Mouse (Mus musculus) liver, embryonic 18 days (tissue): ENCODE results near the gene 1700020A23Rik. TPM values are rescaled to one million over a fixed set of nuclear protein-coding genes. Genes with fewer than 3 reads are reported as not detected.

Experiments
- polyA plus RNA-seq: library from polyadenylated mRNA; depleted of rRNA; stranded (reverse); fragments of >200 nt; gene quantifications from 2 replicates; pipeline ENCODE4 v1.2.3, GENCODE M21; 2012; rRNA removed

1700020A23Rik gene
- not detected in 2 replicates for polyA plus RNA-seq

DNA sequence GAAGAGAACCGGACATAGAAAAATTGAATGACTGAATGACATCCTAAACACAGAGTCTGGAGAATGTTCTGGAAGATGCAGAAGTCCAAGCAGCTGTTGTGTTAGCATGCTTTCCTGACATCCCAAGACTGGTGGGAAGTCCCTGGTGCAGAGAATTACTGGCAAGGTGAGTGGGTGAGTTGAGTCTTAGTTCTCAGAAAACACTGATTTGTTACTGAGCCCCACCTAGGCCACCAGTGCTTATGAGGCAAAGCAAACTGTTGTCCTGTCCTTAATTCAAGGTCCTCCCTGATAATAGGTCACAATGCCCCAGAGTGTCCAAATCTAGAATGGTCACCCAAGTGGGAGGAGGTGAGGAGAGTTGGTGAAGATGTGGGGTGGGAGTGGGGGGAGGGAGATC, at the start of gene 1700020A23Rik, which contains the start of gene Gm28372:
TSS of gene 1700020A23Rik (plus strand) at position 321 of the 400 bp plus-strand sequence.
TSS of gene Gm28372 (plus strand) at position 301 of the 400 bp plus-strand sequence.

DNA sequence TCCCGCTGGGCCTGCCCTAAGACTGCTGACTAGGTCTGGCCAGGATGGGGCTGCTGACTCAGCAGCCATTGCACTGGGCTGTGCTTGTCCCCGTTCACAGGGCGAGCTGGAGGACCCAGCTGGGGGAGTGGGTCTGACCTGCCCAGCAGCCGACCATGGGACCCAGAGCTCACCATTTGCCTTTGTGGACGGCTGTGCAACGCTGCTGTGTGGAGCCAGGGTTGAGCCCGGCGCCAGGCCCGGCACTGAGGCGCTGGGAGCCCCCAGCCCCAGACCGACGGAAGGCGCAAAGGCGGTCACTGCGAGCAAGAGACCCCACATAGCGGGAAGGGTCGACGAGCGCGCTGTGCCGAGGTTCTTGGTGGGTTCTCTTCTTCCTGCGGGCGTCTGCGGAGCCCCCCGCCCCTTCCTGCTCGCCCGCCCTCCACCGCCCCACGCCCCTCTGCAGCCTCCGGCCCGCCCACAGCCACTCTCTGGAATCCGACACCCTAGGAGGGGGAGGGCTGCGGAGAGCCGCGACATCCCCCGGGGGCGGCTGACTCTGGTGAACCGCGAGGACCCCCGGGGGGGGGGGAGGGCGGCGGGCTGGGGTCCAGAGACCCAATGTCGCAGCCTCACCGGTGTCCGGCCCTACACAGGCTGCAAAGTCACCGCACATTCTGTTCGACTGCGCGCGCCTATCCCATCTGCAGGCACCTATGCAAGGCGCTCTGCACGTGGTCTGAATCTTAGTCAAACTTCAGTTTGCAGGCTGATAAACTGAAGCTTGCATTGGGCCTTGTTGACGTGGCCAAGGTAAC, 7.7 kb upstream of the 1700020A23Rik start, which contains the start of gene Cpxm1:
TSS of gene Cpxm1 (minus strand) at position 389 of the 800 bp plus-strand sequence.

DNA sequence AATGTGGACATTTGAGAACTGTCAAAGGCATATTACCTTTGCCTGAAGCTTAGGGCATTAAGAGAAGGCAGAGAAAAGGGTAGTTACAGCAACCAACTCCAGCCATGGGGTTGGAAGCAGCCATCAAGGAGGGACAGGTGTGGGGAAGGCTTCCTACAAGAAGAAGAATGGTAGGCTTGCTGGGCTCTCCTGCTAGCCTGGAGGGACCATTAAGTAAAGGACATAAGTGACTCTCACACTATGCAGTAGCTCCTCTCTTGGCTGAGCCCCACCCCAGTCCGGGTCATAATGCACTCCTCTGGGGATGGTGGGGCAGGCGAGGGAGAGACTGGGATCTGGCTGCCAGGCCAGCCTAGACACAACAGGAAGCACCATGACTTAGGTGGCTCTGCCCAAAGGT, 1.1 kb downstream of the 1700020A23Rik start, which contains the start of gene Tmem239:
TSS of gene Tmem239 (plus strand) at position 301 of the 400 bp plus-strand sequence.

DNA sequence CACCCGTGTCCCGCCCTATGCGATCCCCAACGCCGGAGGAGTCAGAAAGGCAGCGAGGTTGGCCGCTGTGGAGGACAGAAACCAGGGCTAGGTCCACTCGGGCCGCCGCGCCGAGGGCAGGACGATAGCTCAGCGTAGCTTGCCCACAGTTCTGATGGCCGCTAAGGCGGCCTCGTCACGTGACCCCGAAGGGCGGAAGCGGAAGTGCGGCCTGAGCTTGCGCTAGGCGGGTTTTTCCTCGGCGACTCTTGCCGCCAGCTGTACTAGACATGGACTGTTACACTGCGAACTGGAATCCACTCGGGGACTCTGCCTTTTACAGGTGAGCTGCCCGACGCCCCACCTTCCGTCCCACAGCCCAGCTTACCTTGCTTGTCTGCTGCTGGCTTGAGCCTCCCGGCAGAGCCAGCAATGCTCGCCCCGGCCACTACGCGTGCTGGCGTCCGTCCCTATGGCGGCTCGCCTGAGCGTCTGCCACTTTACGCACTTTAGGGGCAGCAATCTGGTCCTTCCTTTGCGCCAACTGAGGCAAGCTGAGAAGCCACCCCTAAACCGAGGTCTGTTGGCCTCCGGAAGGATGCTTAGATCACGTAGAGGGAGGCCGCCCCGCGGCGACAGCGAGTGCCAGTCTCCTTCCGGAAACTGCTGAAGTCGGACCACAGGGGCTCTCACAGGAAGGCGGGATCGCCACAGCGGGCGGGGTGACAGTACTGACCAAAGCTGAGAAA, 19.2 kb downstream of the 1700020A23Rik start, which contains the start of the genes Vps16 and Pced1a:
TSS of gene Vps16 (plus strand) at position 214 of the 728 bp plus-strand sequence.
TSS of gene Pced1a (minus strand) at position 576 of the 728 bp plus-strand sequence.

DNA sequence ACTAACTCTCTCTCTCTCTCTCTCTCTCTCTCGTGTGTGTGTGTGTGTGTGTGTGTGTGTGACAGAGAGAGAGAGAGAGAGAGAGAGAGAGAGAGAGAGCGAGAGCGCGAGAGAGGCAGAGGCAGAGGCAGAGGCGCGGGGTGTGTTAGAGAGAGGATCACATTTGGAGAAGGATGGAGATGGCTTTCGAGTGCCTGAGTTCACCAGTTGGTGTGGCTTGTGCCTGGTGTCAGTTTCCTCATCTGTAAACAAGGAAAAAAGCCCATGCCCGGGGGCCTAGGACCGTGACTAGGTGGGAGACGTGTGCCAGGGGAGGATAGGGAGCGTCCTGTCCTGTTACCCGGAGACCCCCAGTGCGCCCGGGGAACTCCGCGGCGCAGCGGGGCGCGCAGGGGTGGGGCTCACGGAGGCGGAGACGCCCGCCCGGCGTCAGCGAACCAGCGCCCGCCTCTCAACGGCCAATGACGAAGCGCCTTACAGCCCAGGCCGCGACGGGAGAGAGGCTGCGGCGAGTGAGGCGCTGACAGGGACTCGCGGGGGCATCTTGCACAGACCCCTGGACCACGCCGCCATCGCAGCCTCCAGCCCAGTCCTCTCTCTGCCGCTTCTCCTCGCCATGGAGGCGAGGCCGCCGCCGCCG, 44.9 kb downstream of the 1700020A23Rik start, which contains the start of gene Ptpra:
TSS of gene Ptpra (plus strand) at position 485 of the 640 bp plus-strand sequence.

Other genes starting within 250 kb of the 1700020A23Rik start
- 117 and 128 TPM in 2 replicates for gene Snrpb, start 225.9 kb upstream of the 1700020A23Rik start, polyA plus RNA-seq
- not detected in 2 replicates for gene Tmc2, start 210.1 kb upstream of the 1700020A23Rik start, polyA plus RNA-seq
- gene Nop56, start 130.8 kb upstream of the 1700020A23Rik start, polyA plus RNA-seq, result 92.8 and 110 TPM in 2 replicates
- 125 and 135 TPM in 2 replicates for gene Idh3b, start 120.7 kb upstream of the 1700020A23Rik start, polyA plus RNA-seq
- 0.36 and 0.48 TPM in 2 replicates for gene Ebf4, start 110.1 kb upstream of the 1700020A23Rik start, polyA plus RNA-seq
- 1.2 and 1.6 TPM in 2 replicates for gene Cpxm1, start 7.7 kb upstream of the 1700020A23Rik start, polyA plus RNA-seq
- not detected in 2 replicates for gene Gm28372, start within 50 bp of the 1700020A23Rik start, polyA plus RNA-seq
- not detected in 2 replicates for gene Tmem239, start 1.2 kb downstream of the 1700020A23Rik start, polyA plus RNA-seq
- gene Vps16, start 19.1 kb downstream of the 1700020A23Rik start, polyA plus RNA-seq, result 30.3 and 37.0 TPM in 2 replicates
- gene Pced1a, start 19.4 kb downstream of the 1700020A23Rik start, polyA plus RNA-seq, result 8.6 and 9.5 TPM in 2 replicates
- gene Ptpra, start 45.0 kb downstream of the 1700020A23Rik start, polyA plus RNA-seq, result 19.0 and 19.6 TPM in 2 replicates
- gene Mrps26, start 158.5 kb downstream of the 1700020A23Rik start, polyA plus RNA-seq, result 19.6 and 20.9 TPM in 2 replicates
- not detected in 2 replicates for gene Oxt, start 170.9 kb downstream of the 1700020A23Rik start, polyA plus RNA-seq
- gene Avp, start 177.3 kb downstream of the 1700020A23Rik start, polyA plus RNA-seq, result not detected in 2 replicates
- 3.1 and 3.3 TPM in 2 replicates for gene Fastkd5, start 224.8 kb downstream of the 1700020A23Rik start, polyA plus RNA-seq
- 2.2 and 2.4 TPM in 2 replicates for gene Ubox5, start 224.8 kb downstream of the 1700020A23Rik start, polyA plus RNA-seq
- gene Lzts3, start 237.5 kb downstream of the 1700020A23Rik start, polyA plus RNA-seq, result 4.8 and 5.6 TPM in 2 replicates